ENCODE assay signal across 11 mouse cellular contexts in genomic region chr4:63717922-63718643, GRCm38 (mm10). TPM values are rescaled to one million over a fixed set of nuclear protein-coding genes. Genes with fewer than 3 reads are reported as not detected.
DNase-seq lines count a peak whose midpoint lies in the region; ATAC-seq lines count a peak whose summit lies in the region.
"Had no signal": no experiment of that assay in that cellular context is flagged by ENCODE, and none has a peak within 500 bp of the region (broad histone marks: within the 10 kb centered on the region; RNA-seq: fewer than 3 reads in every experiment).

No protein-coding gene starts in this region.

- H3K9ac ChIP-seq in hindbrain, embryonic 13.5 days = no peak overlapping the region
- no peak overlapping the region for H3K9ac ChIP-seq in neural tube, embryonic 15.5 days (replicated peaks)
- H3K9ac ChIP-seq: embryonic facial prominence, embryonic 12.5 days; liver, embryonic 13.5 days had no signal

- no peaks in the 10 kb centered on the region for H3K4me1 ChIP-seq in hindbrain, embryonic 13.5 days (replicated peaks)
- no peaks in the 10 kb centered on the region for H3K4me1 ChIP-seq in neural tube, embryonic 15.5 days
- H3K4me1 ChIP-seq: embryonic facial prominence, embryonic 12.5 days; liver, embryonic 13.5 days had no signal

- no peak overlapping the region for H3K4me2 ChIP-seq in hindbrain, embryonic 13.5 days
- H3K4me2 ChIP-seq in neural tube, embryonic 15.5 days = no peak overlapping the region
- H3K4me2 ChIP-seq: embryonic facial prominence, embryonic 12.5 days; liver, embryonic 13.5 days had no signal

- intact Hi-C loops in left cerebral cortex, postnatal 4 days (cut with DNase I) = no loop called here
- intact Hi-C loops in left cerebral cortex, postnatal 25 days (cut with DNase I) = no loop called here

- no peak overlapping the region for H3K27ac ChIP-seq in hindbrain, embryonic 13.5 days
- H3K27ac ChIP-seq in neural tube, embryonic 15.5 days (replicated peaks) = no peak overlapping the region
- H3K27ac ChIP-seq: embryonic facial prominence, embryonic 12.5 days; liver, embryonic 13.5 days had no signal

- no peaks in the 10 kb centered on the region for H3K27me3 ChIP-seq in hindbrain, embryonic 13.5 days
- H3K27me3 ChIP-seq in neural tube, embryonic 15.5 days (replicated peaks) = no peaks in the 10 kb centered on the region
- H3K27me3 ChIP-seq: embryonic facial prominence, embryonic 12.5 days; liver, embryonic 13.5 days had no signal

- 72% methylated on average over 8 of the region's 8 CpGs for WGBS in hindbrain, embryonic 13.5 days
- 75% methylated on average over 8 of the region's 8 CpGs for WGBS in neural tube, embryonic 15.5 days

- no peak for ATAC-seq in hindbrain, embryonic 13.5 days (ENCODE audit: low FRiP score)
- no peak for ATAC-seq in neural tube, embryonic 15.5 days (ENCODE audit: low FRiP score)

- no peaks in the 10 kb centered on the region for H3K9me3 ChIP-seq in hindbrain, embryonic 13.5 days
- no peaks in the 10 kb centered on the region for H3K9me3 ChIP-seq in neural tube, embryonic 15.5 days (replicated peaks)
- H3K9me3 ChIP-seq: embryonic facial prominence, embryonic 12.5 days; liver, embryonic 13.5 days had no signal

- H3K4me3 ChIP-seq in hindbrain, embryonic 13.5 days = no peak overlapping the region
- no peak overlapping the region for H3K4me3 ChIP-seq in neural tube, embryonic 15.5 days (replicated peaks)
- H3K4me3 ChIP-seq: embryonic facial prominence, embryonic 12.5 days; liver, embryonic 13.5 days had no signal

- DNase-seq in left cerebral cortex, postnatal 4 days = peak; percentile 61
- DNase-seq in left cerebral cortex, postnatal 25 days (ENCODE audit: low spot score in 2 of 2) = no peak
- peak; percentile 54 for DNase-seq in gastrocnemius, postnatal 10 days
- peak; percentile 87 for DNase-seq in kidney, postnatal 10 days
- peak; percentile 25 for DNase-seq in skeletal muscle tissue, adult 2 months (ENCODE audit: low read depth, low spot score)
- no peak for DNase-seq in thymus, adult 18-20 months
- DNase-seq: liver, embryonic 13.5 days had no signal

- H3K36me3 ChIP-seq in hindbrain, embryonic 13.5 days = no peaks in the 10 kb centered on the region
- H3K36me3 ChIP-seq in neural tube, embryonic 15.5 days = no peaks in the 10 kb centered on the region
- H3K36me3 ChIP-seq: embryonic facial prominence, embryonic 12.5 days; G1E; liver, embryonic 13.5 days had no signal

RNA-seq across cellular contexts. Expression of gene Tnfsf15, which starts 26.8 kb away (rescaled TPM):
- total RNA-seq in left cerebral cortex, postnatal 4 days (2021) = not detected
- total RNA-seq in left cerebral cortex, postnatal 25 days (2021) = under 1 TPM; 0.09 to 0.11 TPM
- under 1 TPM in 1 of 2 experiments, not detected in 1; 0.09 TPM for total RNA-seq in gastrocnemius, postnatal 10 days (2021)
- polyA plus RNA-seq in hindbrain, embryonic 13.5 days (2015; fragmentation: Nextera tagmentation; extraction: Ambion mirVana) = not detected in 2 replicates
- polyA plus RNA-seq in neural tube, embryonic 15.5 days (2015; fragmentation: Nextera tagmentation; extraction: Ambion mirVana) = not detected in 2 replicates
- polyA plus RNA-seq: embryonic facial prominence, embryonic 12.5 days; G1E had no signal

RNA-seq across cellular contexts. Expression of gene Gm11214, which starts 54.9 kb away (rescaled TPM):
- not detected for total RNA-seq in left cerebral cortex, postnatal 4 days (2021)
- not detected for total RNA-seq in left cerebral cortex, postnatal 25 days (2021)
- total RNA-seq in gastrocnemius, postnatal 10 days (2021) = not detected
- polyA plus RNA-seq in hindbrain, embryonic 13.5 days (2015; fragmentation: Nextera tagmentation; extraction: Ambion mirVana) = not detected in 2 replicates
- polyA plus RNA-seq in neural tube, embryonic 15.5 days (2015; fragmentation: Nextera tagmentation; extraction: Ambion mirVana) = not detected in 2 replicates
- total RNA-seq: G1E had no signal
- polyA plus RNA-seq: embryonic facial prominence, embryonic 12.5 days; G1E; liver, embryonic 13.5 days had no signal

Comparison
In these comparisons a context has a peak if more than half of its experiments do, and no peak if none do; other contexts are left out.
1. DNase-seq: peak in left cerebral cortex, postnatal 4 days (single experiment), gastrocnemius, postnatal 10 days (single experiment), kidney, postnatal 10 days (single experiment) and skeletal muscle tissue, adult 2 months (single experiment); none in left cerebral cortex, postnatal 25 days (0 of 2) and thymus, adult 18-20 months (0 of 2).